Mouse (Mus musculus) stomach, embryonic 15.5 days (tissue): Measurements from ENCODE around the gene Dgke. TPM values are rescaled to one million over a fixed set of nuclear protein-coding genes. Genes with fewer than 3 reads are reported as not detected.

Source experiments
- ATAC-seq: fragments of 200-750 bp; cut with Nextera tagmentation; 2 replicates; pipeline ENCODE4 v1.8.0; 2017; ENCODE audit warnings: low read depth, moderate number of reproducible peaks, moderate TSS enrichment; ENCODE audit not compliant: insufficient read depth, low FRiP score
- H3K27ac ChIP-seq: fragments of 300-500 bp; sonication (generic); 2 replicates; pipeline ENCODE4 v1.5.1; 2015; ENCODE audit warnings: mild to moderate bottlenecking, inconsistent platforms
- H3K27me3 ChIP-seq: fragments of 300-500 bp; sonication (generic); replicated peaks from 2 replicates; pipeline ENCODE4 v1.6.1; 2015; ENCODE audit warnings: inconsistent platforms
- H3K36me3 ChIP-seq: fragments of 300-500 bp; sonication (generic); 2 replicates; pipeline ENCODE4 v1.6.1; 2015; ENCODE audit warnings: inconsistent platforms
- H3K4me1 ChIP-seq: fragments of 300-500 bp; sonication (generic); 2 replicates; pipeline ENCODE4 v1.6.1; 2015; ENCODE audit warnings: inconsistent platforms
- H3K4me2 ChIP-seq: fragments of 300-500 bp; sonication (generic); 2 replicates; pipeline ENCODE4 v1.6.1; 2015; ENCODE audit warnings: mild to moderate bottlenecking, inconsistent platforms
- H3K4me3 ChIP-seq: fragments of 300-500 bp; sonication (generic); replicated peaks from 2 replicates; pipeline ENCODE4 v1.5.1; 2015; ENCODE audit warnings: inconsistent platforms
- H3K9ac ChIP-seq: fragments of 300-500 bp; sonication (generic); 2 replicates; pipeline ENCODE4 v1.6.1; 2015; ENCODE audit warnings: inconsistent platforms
- H3K9me3 ChIP-seq: fragments of 300-500 bp; sonication (generic); 2 replicates; pipeline ENCODE4 v1.6.1; 2016; ENCODE audit warnings: inconsistent platforms
- WGBS: fragments of 180-500 bp; shearing (Covaris S2); methylation state at CpG from one replicate; pipeline ENCODE4 v1.1.7; 2015; 5-methylcytosine and 5-hydroxymethylcytosine counted together
- polyA plus RNA-seq: library from polyadenylated mRNA; unstranded; fragments of >200 nt; fragmentation: Nextera tagmentation; extraction: Ambion mirVana; gene quantifications from 2 replicates; pipeline ENCODE4 v1.2.1, GENCODE M21; 2015

Dgke gene
- polyA plus RNA-seq, 1 experiment from 2014 or later = 4.0 TPM

- no peaks in the 10 kb centered on the region for H3K4me1 ChIP-seq
- H3K27ac ChIP-seq = no peak overlapping the region
- no peak overlapping the region for H3K4me3 ChIP-seq
- H3K27me3 ChIP-seq = no peaks in the 10 kb centered on the region
- H3K4me2 ChIP-seq = no peak overlapping the region
- 65% methylated on average over 7 of the region's 7 CpGs for WGBS
- peaks cover 45% of the 10 kb centered on the region for H3K36me3 ChIP-seq
- H3K9ac ChIP-seq = no peak overlapping the region
- no peaks in the 10 kb centered on the region for H3K9me3 ChIP-seq
- ATAC-seq = peak; percentile 40
Observed at GRCm38 (mm10) chr11:89009496-89009895, 57.2 kb downstream of the Dgke start.

- no peak overlapping the region for H3K4me3 ChIP-seq
- no peak; the same call in 1 of the 2 replicates for ATAC-seq
- H3K4me1 ChIP-seq = no peaks in the 10 kb centered on the region
- peaks cover 45% of the 10 kb centered on the region for H3K36me3 ChIP-seq
- H3K4me2 ChIP-seq = no peak overlapping the region
- 89% methylated on average over 9 of the region's 9 CpGs for WGBS
- H3K27ac ChIP-seq = no peak overlapping the region
- no peaks in the 10 kb centered on the region for H3K27me3 ChIP-seq
- no peak overlapping the region for H3K9ac ChIP-seq
- no peaks in the 10 kb centered on the region for H3K9me3 ChIP-seq
Observed at GRCm38 (mm10) chr11:89009066-89009465, 57.6 kb downstream of the Dgke start.

- no peaks in the 10 kb centered on the region for H3K27me3 ChIP-seq
- no peak overlapping the region for H3K9ac ChIP-seq
- no peak overlapping the region for H3K4me3 ChIP-seq
- H3K27ac ChIP-seq = no peak overlapping the region
- 83% methylated on average over 3 of the region's 3 CpGs for WGBS
- H3K36me3 ChIP-seq = peaks cover 39% of the 10 kb centered on the region
- no peak overlapping the region for H3K4me2 ChIP-seq
- no peak for ATAC-seq
- no peaks in the 10 kb centered on the region for H3K9me3 ChIP-seq
- H3K4me1 ChIP-seq = peaks cover 5% of the 10 kb centered on the region
Observed at GRCm38 (mm10) chr11:89007582-89007981, 59.1 kb downstream of the Dgke start.

GRCm38 (mm10) chr11:89006404-89006803 is 60.2 kb downstream of the Dgke start:
- H3K9me3 ChIP-seq = no peaks in the 10 kb centered on the region
- H3K36me3 ChIP-seq = peaks cover 27% of the 10 kb centered on the region
- no peak overlapping the region for H3K27ac ChIP-seq
- no peak overlapping the region for H3K9ac ChIP-seq
- H3K4me3 ChIP-seq = no peak overlapping the region
- no peaks in the 10 kb centered on the region for H3K27me3 ChIP-seq
- peaks cover 6% of the 10 kb centered on the region for H3K4me1 ChIP-seq
- no peak for ATAC-seq
- H3K4me2 ChIP-seq = no peak overlapping the region

GRCm38 (mm10) chr11:89005473-89005872 is 61.2 kb downstream of the Dgke start:
- H3K4me2 ChIP-seq = no peak overlapping the region
- no peak overlapping the region for H3K27ac ChIP-seq
- H3K4me1 ChIP-seq = peaks cover 9% of the 10 kb centered on the region
- no peak overlapping the region for H3K9ac ChIP-seq
- no peak overlapping the region for H3K4me3 ChIP-seq
- no peaks in the 10 kb centered on the region for H3K27me3 ChIP-seq
- peaks cover 18% of the 10 kb centered on the region; the same call in 1 of the 2 replicates for H3K36me3 ChIP-seq
- no peaks in the 10 kb centered on the region for H3K9me3 ChIP-seq
- WGBS = 60% methylated on average over 5 of the region's 5 CpGs
- ATAC-seq = no peak

GRCm38 (mm10) chr11:89003726-89004125 is 62.9 kb downstream of the Dgke start:
- no peak overlapping the region for H3K27ac ChIP-seq
- no peak overlapping the region for H3K9ac ChIP-seq
- ATAC-seq = no peak
- H3K9me3 ChIP-seq = no peaks in the 10 kb centered on the region
- no peak overlapping the region for H3K4me3 ChIP-seq
- no peaks in the 10 kb centered on the region for H3K27me3 ChIP-seq
- H3K4me2 ChIP-seq = peak overlapping the region; percentile 19; the same call in 1 of the 2 replicates
- H3K4me1 ChIP-seq = peaks cover 12% of the 10 kb centered on the region
- peaks cover 10% of the 10 kb centered on the region; the same call in 1 of the 2 replicates for H3K36me3 ChIP-seq
- 56% methylated on average over 4 of the region's 4 CpGs for WGBS

- no peaks in the 10 kb centered on the region for H3K27me3 ChIP-seq
- peaks cover 10% of the 10 kb centered on the region; the same call in 1 of the 2 replicates for H3K36me3 ChIP-seq
- H3K27ac ChIP-seq = peak overlapping the region; percentile 7
- 33% methylated on average over 6 of the region's 6 CpGs for WGBS
- H3K4me3 ChIP-seq = no peak overlapping the region; the same call in 1 of the 2 replicates
- H3K9me3 ChIP-seq = no peaks in the 10 kb centered on the region
- H3K4me1 ChIP-seq = peaks cover 14% of the 10 kb centered on the region
- no peak overlapping the region for H3K9ac ChIP-seq
- no peak for ATAC-seq
- H3K4me2 ChIP-seq = peak overlapping the region; percentile 29
Observed at GRCm38 (mm10) chr11:89003078-89003477, 63.6 kb downstream of the Dgke start.

GRCm38 (mm10) chr11:89002621-89003020 is 64.0 kb downstream of the Dgke start:
- no peak overlapping the region for H3K9ac ChIP-seq

GRCm38 (mm10) chr11:89002068-89002467 is 64.6 kb downstream of the Dgke start:
- H3K9ac ChIP-seq = no peak overlapping the region
- peak overlapping the region; percentile 29 for H3K4me2 ChIP-seq
- no peaks in the 10 kb centered on the region for H3K27me3 ChIP-seq
- no peak overlapping the region for H3K27ac ChIP-seq
- no peak for ATAC-seq
- H3K9me3 ChIP-seq = no peaks in the 10 kb centered on the region
- H3K36me3 ChIP-seq = peaks cover 2% of the 10 kb centered on the region; the same call in 1 of the 2 replicates
- H3K4me1 ChIP-seq = peaks cover 14% of the 10 kb centered on the region
- H3K4me3 ChIP-seq = no peak overlapping the region
- WGBS = 84% methylated on average over 5 of the region's 5 CpGs

More at GRCm38 (mm10) chr11:89002621-89003020, 64.0 kb downstream of the Dgke start:
- no peak for ATAC-seq
- peak overlapping the region; percentile 7 for H3K27ac ChIP-seq
- peak overlapping the region; percentile 29 for H3K4me2 ChIP-seq
- no peaks in the 10 kb centered on the region for H3K27me3 ChIP-seq
- H3K4me3 ChIP-seq = no peak overlapping the region; the same call in 1 of the 2 replicates
- peaks cover 14% of the 10 kb centered on the region for H3K4me1 ChIP-seq
- peaks cover 8% of the 10 kb centered on the region; the same call in 1 of the 2 replicates for H3K36me3 ChIP-seq
- 69% methylated on average over 5 of the region's 5 CpGs for WGBS
- no peaks in the 10 kb centered on the region for H3K9me3 ChIP-seq

- no peak overlapping the region for H3K27ac ChIP-seq
Observed at GRCm38 (mm10) chr11:89001569-89001968, 65.1 kb downstream of the Dgke start.

GRCm38 (mm10) chr11:89000527-89000819 is 66.2 kb downstream of the Dgke start:
- Histone ChIP-seq H3K9ac (peak overlapping the region; percentile 47; the same call in 1 of the 2 replicates), H3K9me3 (no peaks in the 10 kb centered on the region), H3K4me2 (peak overlapping the region; percentile 81), H3K36me3 (no peaks in the 10 kb centered on the region), H3K27ac (peak overlapping the region; percentile 64; the same call in 1 of the 2 replicates), H3K4me3 (peak overlapping the region; percentile 58), H3K27me3 (no peaks in the 10 kb centered on the region), H3K4me1 (peaks cover 14% of the 10 kb centered on the region)
- no peak for ATAC-seq

More at GRCm38 (mm10) chr11:89001569-89001968, 65.1 kb downstream of the Dgke start:
- no peak for ATAC-seq
- Histone ChIP-seq H3K9ac (no peak overlapping the region), H3K36me3 (no peaks in the 10 kb centered on the region), H3K4me1 (peaks cover 14% of the 10 kb centered on the region), H3K4me2 (peak overlapping the region; percentile 81), H3K27me3 (no peaks in the 10 kb centered on the region), H3K4me3 (peak overlapping the region; percentile 6; the same call in 1 of the 2 replicates), H3K9me3 (no peaks in the 10 kb centered on the region)
- 88% methylated on average over 7 of the region's 7 CpGs for WGBS

- Histone ChIP-seq H3K27me3 (no peaks in the 10 kb centered on the region), H3K36me3 (no peaks in the 10 kb centered on the region), H3K9me3 (no peaks in the 10 kb centered on the region), H3K4me2 (peak overlapping the region; percentile 81), H3K4me3 (peak overlapping the region; percentile 58), H3K27ac (peak overlapping the region; percentile 64), H3K4me1 (peaks cover 14% of the 10 kb centered on the region), H3K9ac (peak overlapping the region; percentile 47)
- ATAC-seq = peak; percentile 21
- WGBS = 17% methylated on average over 33 of the region's 33 CpGs
Observed at GRCm38 (mm10) chr11:88999723-89000526, 66.7 kb downstream of the Dgke start.
